Mouse (Mus musculus) heart, embryonic 11.5 days (tissue): ENCODE measurements around the gene Ranbp3l. TPM values are rescaled to one million over a fixed set of nuclear protein-coding genes. Genes with fewer than 3 reads are reported as not detected.

Source experiments
- ATAC-seq: fragments of 200-750 bp; cut with Nextera tagmentation; replicated peaks from 2 replicates; pipeline ENCODE4 v1.8.0; 2017; ENCODE audit warnings: moderate library complexity; ENCODE audit not compliant: insufficient number of reproducible peaks, low FRiP score, low TSS enrichment
- H3K27ac ChIP-seq: fragments of 300-500 bp; sonication (generic); 2 replicates; pipeline ENCODE4 v1.5.1; 2014; ENCODE audit warnings: mild to moderate bottlenecking, low read depth, low read length
- H3K27me3 ChIP-seq: fragments of 300-500 bp; sonication (generic); 2 replicates; pipeline ENCODE4 v1.6.1; 2014; ENCODE audit warnings: mild to moderate bottlenecking, low read length, mixed read lengths; ENCODE audit not compliant: control insufficient read depth, insufficient read depth
- H3K36me3 ChIP-seq: fragments of 300-500 bp; sonication (generic); 2 replicates; pipeline ENCODE4 v1.6.1; 2014; ENCODE audit warnings: mild to moderate bottlenecking, low read length, moderate library complexity, mixed read lengths; ENCODE audit not compliant: control insufficient read depth, insufficient read depth
- H3K4me1 ChIP-seq: fragments of 300-500 bp; sonication (generic); 2 replicates; pipeline ENCODE4 v1.6.1; 2014; ENCODE audit warnings: low read length; ENCODE audit not compliant: control insufficient read depth, insufficient read depth
- H3K4me2 ChIP-seq: fragments of 300-500 bp; sonication (generic); 2 replicates; pipeline ENCODE4 v1.6.1; 2014; ENCODE audit warnings: mild to moderate bottlenecking, moderate library complexity
- H3K4me3 ChIP-seq: fragments of 300-500 bp; sonication (generic); 2 replicates; pipeline ENCODE4 v1.5.1; 2014; ENCODE audit warnings: low read depth, low read length
- H3K9ac ChIP-seq: fragments of 300-500 bp; sonication (generic); 2 replicates; pipeline ENCODE4 v1.6.1; 2014; ENCODE audit warnings: mild to moderate bottlenecking, low read depth, low read length, moderate library complexity
- H3K9me3 ChIP-seq: fragments of 300-500 bp; sonication (generic); replicated peaks from 2 replicates; pipeline ENCODE4 v1.6.1; 2016; ENCODE audit warnings: low read length; ENCODE audit not compliant: control insufficient read depth
- WGBS: fragments of 180-500 bp; shearing (Covaris S2); extraction: QIAGEN DNeasy Blood & Tissue Kit; methylation state at CpG from one replicate; pipeline ENCODE4 v1.1.7; 2014; ENCODE audit not compliant: insufficient replicate concordance; 5-methylcytosine and 5-hydroxymethylcytosine counted together
- polyA plus RNA-seq: library from polyadenylated mRNA; unstranded; fragments of >200 nt; fragmentation: Nextera tagmentation; extraction: Ambion mirVana; gene quantifications from 2 replicates; pipeline ENCODE4 v1.2.1, GENCODE M21; 2014

Gene Ranbp3l
- polyA plus RNA-seq, 1 experiment from 2014 or later: 0.46 TPM

DNA sequence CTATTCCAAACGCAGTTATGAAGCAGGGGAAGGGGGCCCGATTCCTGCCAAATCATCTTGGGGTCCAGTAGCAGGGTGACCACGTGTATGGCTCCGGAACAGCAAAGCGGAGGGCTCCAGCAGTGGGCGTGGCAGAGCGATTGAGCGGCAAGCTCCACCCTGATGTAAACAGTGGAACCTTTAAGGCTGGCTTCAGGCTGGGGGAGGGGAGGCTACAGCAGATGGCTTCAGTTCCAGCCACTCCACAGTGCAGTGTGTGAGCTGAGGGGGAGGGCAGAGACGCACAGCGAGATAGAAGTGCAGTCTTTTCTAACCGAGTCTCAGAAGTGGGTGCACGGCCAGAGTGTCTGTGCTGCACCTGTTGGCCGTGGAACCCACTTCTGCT is 126.6 kb downstream of the Ranbp3l start:
- Histone ChIP-seq H3K9ac (no peak overlapping the region), H3K4me2 (peak overlapping the region; percentile 37), H3K9me3 (no peaks in the 10 kb centered on the region), H3K27me3 (no peaks in the 10 kb centered on the region), H3K36me3 (peaks cover 3% of the 10 kb centered on the region; the same call in 1 of the 2 replicates), H3K27ac (peak overlapping the region; percentile 47; the same call in 1 of the 2 replicates), H3K4me1 (peaks cover 22% of the 10 kb centered on the region), H3K4me3 (no peak overlapping the region)
- ATAC-seq: peak; percentile 88
- 11% methylated on average over 13 of the region's 13 CpGs for WGBS

DNA sequence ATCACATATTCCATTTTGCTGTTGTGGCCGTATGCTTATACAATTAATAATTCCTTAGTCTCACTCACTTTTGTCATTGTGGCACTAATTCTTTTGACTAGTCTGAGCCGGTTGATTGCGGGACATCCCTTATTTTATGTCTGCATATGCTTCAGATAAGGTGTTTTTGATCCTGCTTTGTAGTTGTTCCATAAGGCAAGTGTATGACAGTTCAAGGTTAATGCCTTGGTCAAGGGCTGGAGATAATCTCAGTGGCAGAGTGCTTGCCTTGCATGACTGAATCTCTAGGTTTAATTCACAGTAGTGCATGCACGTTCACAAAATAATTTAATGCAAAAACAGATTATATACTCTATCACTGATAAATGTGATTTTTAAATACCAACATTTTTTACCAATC is 129.1 kb downstream of the Ranbp3l start:
- H3K27ac ChIP-seq: no peak overlapping the region
- H3K9me3 ChIP-seq: no peaks in the 10 kb centered on the region
- 74% methylated on average over 4 of the region's 4 CpGs for WGBS
- H3K27me3 ChIP-seq: no peaks in the 10 kb centered on the region
- H3K9ac ChIP-seq: no peak overlapping the region
- no peak overlapping the region for H3K4me2 ChIP-seq
- no peak overlapping the region for H3K4me3 ChIP-seq
- peaks cover 19% of the 10 kb centered on the region for H3K4me1 ChIP-seq
- no peak for ATAC-seq
- H3K36me3 ChIP-seq: peaks cover 12% of the 10 kb centered on the region

DNA sequence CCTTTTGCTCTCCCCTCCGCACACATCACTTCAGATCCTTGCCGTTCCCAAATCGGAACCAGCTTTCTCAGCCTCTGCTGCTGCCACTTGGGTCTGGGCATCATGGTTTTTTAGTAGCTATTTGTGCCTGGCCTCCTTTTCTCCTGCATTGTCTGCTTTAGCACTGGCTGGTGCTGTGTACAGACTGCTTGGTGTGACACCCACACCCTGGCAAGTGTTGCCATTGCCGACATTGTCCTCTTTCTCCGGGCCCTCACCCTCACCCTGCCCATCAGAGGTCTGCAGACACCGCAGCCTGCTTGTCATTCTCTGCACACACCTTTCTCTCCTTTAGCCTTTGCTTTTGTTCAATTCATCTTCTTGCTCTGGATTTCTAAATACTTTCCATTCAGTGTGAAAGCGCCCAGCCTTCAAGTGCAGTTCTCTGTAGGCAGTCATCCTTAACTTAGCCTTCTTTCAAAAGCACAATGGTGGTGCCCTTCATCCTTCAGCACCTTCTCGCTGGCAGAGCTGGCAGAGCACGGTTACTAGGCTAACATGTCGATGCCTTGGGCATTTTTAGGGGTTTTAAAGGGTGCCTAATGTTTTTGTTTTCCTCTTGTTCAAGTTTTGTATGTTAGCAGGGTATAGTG is 132.8 kb downstream of the Ranbp3l start:
- no peak overlapping the region for H3K27ac ChIP-seq
- 96% methylated on average over 10 of the region's 10 CpGs for WGBS
- H3K9ac ChIP-seq: no peak overlapping the region
- ATAC-seq: no peak
- H3K4me2 ChIP-seq: no peak overlapping the region
- peaks cover 14% of the 10 kb centered on the region for H3K36me3 ChIP-seq
- H3K9me3 ChIP-seq: no peaks in the 10 kb centered on the region
- peaks cover 10% of the 10 kb centered on the region for H3K4me1 ChIP-seq
- H3K27me3 ChIP-seq: no peaks in the 10 kb centered on the region
- no peak overlapping the region for H3K4me3 ChIP-seq

DNA sequence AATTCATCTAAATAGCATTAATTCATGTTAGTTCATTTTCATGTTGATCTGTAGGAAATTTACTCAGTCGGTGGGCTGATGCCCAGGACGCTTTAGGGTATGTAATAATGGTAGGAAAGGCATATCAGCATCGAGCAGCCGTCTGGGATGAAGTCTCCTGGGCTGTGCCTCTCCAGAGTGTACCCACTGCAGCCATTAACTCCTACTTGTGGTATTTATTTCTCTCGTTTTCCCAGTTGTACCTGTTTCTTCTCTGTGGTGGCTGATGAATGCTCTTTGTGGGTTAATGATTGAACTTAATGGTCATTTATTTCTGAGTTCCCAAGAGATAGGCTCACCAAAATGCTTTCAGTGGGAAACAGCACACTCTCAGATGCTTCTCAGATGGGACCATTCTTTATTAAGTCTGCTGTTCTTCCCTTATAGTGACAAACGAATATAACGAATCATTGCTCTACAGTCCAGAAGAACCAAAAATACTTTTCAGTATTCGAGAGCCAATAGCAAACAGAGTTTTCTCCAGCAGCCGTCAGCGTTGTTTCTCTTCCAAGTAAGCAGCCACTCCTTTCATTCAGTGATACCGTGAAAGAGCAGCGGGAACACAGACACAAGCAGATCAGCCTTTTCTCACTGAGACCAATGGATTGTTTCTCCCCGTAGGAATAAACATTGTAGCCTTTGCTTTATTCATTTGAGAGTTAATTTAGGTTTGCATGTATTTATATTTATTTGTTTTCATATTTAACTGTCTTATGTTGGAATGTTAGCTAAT is 138.7 kb downstream of the Ranbp3l start:
- 88% methylated on average over 13 of the region's 13 CpGs for WGBS

DNA sequence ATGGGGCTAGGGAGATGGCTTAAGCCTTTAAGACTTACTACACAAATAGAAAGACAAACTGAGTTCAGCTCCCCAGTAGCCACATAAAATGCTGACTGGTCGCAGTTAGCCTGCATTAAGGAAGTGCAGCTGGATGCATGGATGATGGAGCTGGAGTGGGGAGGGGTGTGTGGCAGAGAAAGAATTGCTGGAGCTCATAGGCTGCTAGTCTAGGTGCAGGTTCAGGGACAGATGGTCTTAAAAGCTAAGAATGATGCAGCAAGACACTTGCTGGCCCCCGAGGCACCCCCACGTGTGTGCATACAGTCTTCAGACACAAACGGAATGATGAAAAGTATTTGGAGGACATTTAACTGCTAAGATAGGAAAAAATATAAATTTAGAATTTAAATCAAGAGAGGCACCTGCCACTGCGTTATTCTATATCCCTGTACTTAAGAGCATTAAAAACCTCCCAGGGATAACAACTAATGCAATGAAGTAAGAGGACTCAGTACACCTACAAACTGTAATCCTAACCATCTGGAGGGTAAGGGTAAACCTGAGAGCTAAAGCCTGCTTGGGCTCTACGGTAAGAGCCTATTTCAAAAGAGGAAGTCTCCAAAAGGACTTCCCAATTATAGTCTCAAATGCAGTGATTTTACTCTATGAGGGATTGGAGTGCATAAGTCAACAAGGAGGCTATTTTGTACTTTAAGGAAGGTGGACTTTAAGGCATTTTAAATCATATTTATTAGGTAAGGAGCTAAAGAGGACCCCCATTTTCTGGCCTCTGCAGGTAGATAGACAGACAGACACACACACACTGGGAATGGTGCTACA is 143.0 kb downstream of the Ranbp3l start:
- Histone ChIP-seq H3K36me3 (peaks cover 10% of the 10 kb centered on the region), H3K27ac (no peak overlapping the region), H3K4me1 (no peaks in the 10 kb centered on the region), H3K4me3 (no peak overlapping the region), H3K9me3 (no peaks in the 10 kb centered on the region), H3K4me2 (no peak overlapping the region), H3K9ac (no peak overlapping the region), H3K27me3 (no peaks in the 10 kb centered on the region)
- 86% methylated on average over 6 of the region's 6 CpGs for WGBS
- ATAC-seq: no peak

More for the DNA sequence above, 138.7 kb downstream of the Ranbp3l start:
- Histone ChIP-seq H3K9me3 (no peaks in the 10 kb centered on the region), H3K4me2 (no peak overlapping the region), H3K9ac (no peak overlapping the region), H3K27ac (no peak overlapping the region), H3K4me1 (no peaks in the 10 kb centered on the region), H3K27me3 (no peaks in the 10 kb centered on the region), H3K4me3 (no peak overlapping the region), H3K36me3 (peaks cover 12% of the 10 kb centered on the region; the same call in 1 of the 2 replicates)
- ATAC-seq: no peak

DNA sequence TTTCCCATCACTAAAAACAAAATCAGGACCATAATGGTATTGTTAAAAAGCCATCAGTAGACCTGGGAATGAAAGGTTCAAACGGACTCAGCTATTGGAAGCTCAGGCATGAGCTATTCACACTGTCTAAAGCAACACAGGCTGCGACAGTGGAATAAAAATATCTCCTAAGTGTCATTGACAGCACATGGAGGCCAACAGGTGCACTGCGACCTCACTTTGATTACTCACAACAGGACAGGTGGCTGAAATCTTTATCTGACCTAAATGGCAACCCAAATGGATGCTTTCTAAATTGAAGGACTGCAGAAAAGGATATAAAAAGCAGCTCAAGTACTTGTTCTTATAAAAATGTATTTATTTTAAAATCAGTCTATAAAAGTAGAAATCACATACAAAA is 143.9 kb downstream of the Ranbp3l start:
- ATAC-seq: no peak
- no peak overlapping the region for H3K9ac ChIP-seq
- H3K4me1 ChIP-seq: no peaks in the 10 kb centered on the region
- H3K4me3 ChIP-seq: no peak overlapping the region
- peaks cover 11% of the 10 kb centered on the region for H3K36me3 ChIP-seq
- no peak overlapping the region for H3K27ac ChIP-seq
- no peaks in the 10 kb centered on the region for H3K9me3 ChIP-seq
- H3K4me2 ChIP-seq: no peak overlapping the region
- 80% methylated on average over 3 of the region's 3 CpGs for WGBS
- H3K27me3 ChIP-seq: no peaks in the 10 kb centered on the region

DNA sequence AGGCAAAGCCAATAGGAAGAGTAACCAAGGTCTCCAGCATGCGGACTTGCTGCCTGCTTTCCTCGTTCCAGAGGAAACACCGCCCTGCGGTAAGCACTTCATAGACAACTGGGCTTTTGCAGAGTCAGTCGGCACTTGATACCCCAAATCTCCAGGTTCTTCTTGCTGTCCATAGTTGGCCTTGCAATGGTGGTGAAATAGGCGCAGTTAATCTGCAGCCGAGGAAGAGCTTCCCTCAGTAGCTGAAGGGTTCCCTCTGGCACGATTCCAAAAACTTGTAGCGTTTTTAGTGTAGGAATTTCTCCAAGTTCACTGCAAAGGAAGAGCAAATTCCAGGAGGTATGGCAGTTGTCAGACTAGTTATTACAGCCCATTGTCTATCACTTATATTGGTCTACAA is 145.8 kb downstream of the Ranbp3l start:
- no peak overlapping the region for H3K27ac ChIP-seq
- WGBS: 81% methylated on average over 9 of the region's 9 CpGs
- peaks cover 10% of the 10 kb centered on the region for H3K36me3 ChIP-seq
- H3K9me3 ChIP-seq: no peaks in the 10 kb centered on the region
- ATAC-seq: no peak
- H3K4me1 ChIP-seq: no peaks in the 10 kb centered on the region
- H3K4me3 ChIP-seq: no peak overlapping the region
- H3K4me2 ChIP-seq: no peak overlapping the region
- H3K9ac ChIP-seq: no peak overlapping the region
- H3K27me3 ChIP-seq: no peaks in the 10 kb centered on the region

DNA sequence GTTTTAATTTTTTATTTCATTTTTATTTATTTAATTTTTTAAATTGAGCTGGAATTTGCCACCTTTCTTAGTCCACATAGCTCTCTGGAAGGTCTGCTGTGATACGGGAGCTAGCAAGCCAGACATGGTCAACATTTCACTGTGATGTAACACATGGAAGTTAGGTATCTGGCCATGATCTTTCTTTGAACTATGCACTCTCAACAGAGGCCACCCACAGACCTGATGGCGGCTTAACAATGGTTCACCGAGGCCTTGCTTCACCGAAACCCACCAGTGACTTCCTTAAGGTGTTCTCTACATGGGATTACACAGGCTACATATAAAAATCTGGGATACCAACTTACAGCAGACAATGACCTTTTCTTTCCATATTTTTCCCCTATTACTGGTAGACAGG is 146.4 kb downstream of the Ranbp3l start:
- Histone ChIP-seq H3K27me3 (no peaks in the 10 kb centered on the region), H3K9me3 (no peaks in the 10 kb centered on the region), H3K36me3 (peaks cover 14% of the 10 kb centered on the region), H3K9ac (no peak overlapping the region), H3K4me1 (no peaks in the 10 kb centered on the region), H3K4me3 (no peak overlapping the region), H3K27ac (no peak overlapping the region), H3K4me2 (no peak overlapping the region)
- 78% methylated on average over 4 of the region's 4 CpGs for WGBS
- ATAC-seq: no peak
